Mouse (Mus musculus): ENCODE measurements around the gene Ube2e2. TPM values are rescaled to one million over a fixed set of nuclear protein-coding genes. Genes with fewer than 3 reads are reported as not detected.

The Ube2e2 gene
- total and polyA plus RNA-seq, 3 experiments, result not detected

- TF ChIP-seq EP300 (IDR thresholded peaks at IDR 0.05; ENCODE audit: low read depth in 1 of 2, low read length in 2 of 2), result no peak
- TF ChIP-seq CTCF (IDR thresholded peaks at IDR 0.05 in 2 of 3, conservative IDR thresholded peaks at IDR 0.05 in 1 of 3; ENCODE audit: control insufficient read depth in 1 of 3, insufficient read depth in 1 of 3, low read depth in 2 of 3, low read length in 3 of 3, poor library complexity in 1 of 3, severe bottlenecking in 1 of 3), result no peak
- TF ChIP-seq SIN3A (IDR thresholded peaks at IDR 0.05; ENCODE audit: low read length), result no peak
- TF ChIP-seq MAZ (IDR thresholded peaks at IDR 0.05; ENCODE audit: low read depth, low read length), result no peak
- no peak for TF ChIP-seq HCFC1 (IDR thresholded peaks at IDR 0.05; ENCODE audit: low read depth, low read length)
- TF ChIP-seq ZNF384 (IDR thresholded peaks at IDR 0.05; ENCODE audit: low read depth, low read length), result no peak
- TF ChIP-seq RCOR1 (IDR thresholded peaks at IDR 0.05; ENCODE audit: low read depth, low read length), result no peak
- no peak for TF ChIP-seq ZC3H11A (IDR thresholded peaks at IDR 0.05; ENCODE audit: low read depth, low read length)
- no peak for TF ChIP-seq CHD1 (IDR thresholded peaks at IDR 0.05; ENCODE audit: low read depth, low read length)
- no peak for TF ChIP-seq JUND (IDR thresholded peaks at IDR 0.05; ENCODE audit: low read depth, low read length)
- TF ChIP-seq ZKSCAN1 (IDR thresholded peaks at IDR 0.05; ENCODE audit: low read depth, low read length), result no peak
- TF ChIP-seq UBTF (IDR thresholded peaks at IDR 0.05; ENCODE audit: borderline replicate concordance, insufficient read depth, low read depth, low read length), result no peak
- no peak overlapping the region for H3K4me3 ChIP-seq (ENCODE audit: control insufficient read depth in 1 of 2, insufficient read depth in 1 of 2, low read depth in 2 of 2, low read length in 2 of 2)
Measured at GRCm38 (mm10) chr14:18716970-18717369, 177.1 kb downstream of the Ube2e2 start.

GRCm38 (mm10) chr14:18715529-18715928 lies 178.5 kb downstream of the Ube2e2 start:
- DNase-seq (ENCODE audit: low read depth, low spot score), result no peak
- Histone ChIP-seq H3K79me2 (ENCODE audit: control insufficient read depth, insufficient read depth, low read length, poor library complexity) (no peaks in the 10 kb centered on the region), H3K27ac (ENCODE audit: control insufficient read depth, low read depth, low read length) (no peak overlapping the region), H3K27me3 (ENCODE audit: control insufficient read depth in 1 of 2, insufficient read depth in 2 of 2, low read length in 2 of 2) (no peaks in the 10 kb centered on the region), H3K36me3 (ENCODE audit: control insufficient read depth in 1 of 2, insufficient read depth in 2 of 2, low read length in 2 of 2) (no peaks in the 10 kb centered on the region), H3K4me1 (ENCODE audit: control insufficient read depth in 1 of 2, insufficient read depth in 2 of 2, low read length in 2 of 2) (no peaks in the 10 kb centered on the region), H3K9ac (ENCODE audit: control insufficient read depth, low read depth, low read length, poor library complexity, severe bottlenecking) (no peak overlapping the region), H3K9me3 (replicated peaks; ENCODE audit: insufficient read depth, low read length) (no peaks in the 10 kb centered on the region), H3K4me3 (ENCODE audit: control insufficient read depth in 1 of 2, insufficient read depth in 1 of 2, low read depth in 2 of 2, low read length in 2 of 2) (no peak overlapping the region)
- TF ChIP-seq RAD21 (IDR thresholded peaks at IDR 0.05; ENCODE audit: low read depth, low read length), result no peak
- TF ChIP-seq MXI1 (IDR thresholded peaks at IDR 0.05; ENCODE audit: low read depth, low read length), result no peak
- no peak for TF ChIP-seq ZKSCAN1 (IDR thresholded peaks at IDR 0.05; ENCODE audit: low read depth, low read length)
- no peak for TF ChIP-seq E2F4 (IDR thresholded peaks at IDR 0.05; ENCODE audit: borderline replicate concordance, low read depth, low read length)
- TF ChIP-seq CHD1 (IDR thresholded peaks at IDR 0.05; ENCODE audit: low read depth, low read length), result no peak
- no peak for TF ChIP-seq CTCF (IDR thresholded peaks at IDR 0.05 in 2 of 3, conservative IDR thresholded peaks at IDR 0.05 in 1 of 3; ENCODE audit: control insufficient read depth in 1 of 3, insufficient read depth in 1 of 3, low read depth in 2 of 3, low read length in 3 of 3, poor library complexity in 1 of 3, severe bottlenecking in 1 of 3)
- TF ChIP-seq MAX (IDR thresholded peaks at IDR 0.05; ENCODE audit: low read length), result no peak
- no peak for TF ChIP-seq SMC3 (IDR thresholded peaks at IDR 0.05; ENCODE audit: low read depth, low read length)
- TF ChIP-seq ZC3H11A (IDR thresholded peaks at IDR 0.05; ENCODE audit: low read depth, low read length), result no peak
- no peak for TF ChIP-seq NRF1 (IDR thresholded peaks at IDR 0.05; ENCODE audit: insufficient read depth, low read depth, low read length, poor library complexity, severe bottlenecking)
- no peak for TF ChIP-seq TBP (IDR thresholded peaks at IDR 0.05; ENCODE audit: low read depth, low read length)
- TF ChIP-seq NELFE (IDR thresholded peaks at IDR 0.05; ENCODE audit: low read depth, low read length), result no peak
- TF ChIP-seq POLR2AphosphoS2 (IDR thresholded peaks at IDR 0.05; ENCODE audit: low read length), result no peak
- TF ChIP-seq GATA1 (IDR thresholded peaks at IDR 0.05; ENCODE audit: low read depth, low read length), result no peak
- no peak for TF ChIP-seq MYB (IDR thresholded peaks at IDR 0.05; ENCODE audit: low read depth, low read length)
- no peak for TF ChIP-seq MEF2A (IDR thresholded peaks at IDR 0.05; ENCODE audit: extremely low read depth, insufficient replicate concordance, low read depth, low read length, poor library complexity, severe bottlenecking)
- no peak for TF ChIP-seq ETS1 (IDR thresholded peaks at IDR 0.05; ENCODE audit: low read depth, low read length)
- no peak for TF ChIP-seq MYC (IDR thresholded peaks at IDR 0.05; ENCODE audit: low read depth, low read length)
- TF ChIP-seq USF1 (IDR thresholded peaks at IDR 0.05; ENCODE audit: low read depth, low read length), result no peak
- TF ChIP-seq TCF12 (IDR thresholded peaks at IDR 0.05; ENCODE audit: low read depth, low read length), result no peak

More at GRCm38 (mm10) chr14:18716970-18717369, 177.1 kb downstream of the Ube2e2 start:
- H3K27me3 ChIP-seq (ENCODE audit: control insufficient read depth in 1 of 2, insufficient read depth in 2 of 2, low read length in 2 of 2), result no peaks in the 10 kb centered on the region
- no peaks in the 10 kb centered on the region for H3K4me1 ChIP-seq (ENCODE audit: control insufficient read depth in 1 of 2, insufficient read depth in 2 of 2, low read length in 2 of 2)
- no peak overlapping the region for H3K27ac ChIP-seq (ENCODE audit: control insufficient read depth, low read depth, low read length)
- DNase-seq (ENCODE audit: low read depth, low spot score), result no peak
- no peaks in the 10 kb centered on the region for H3K79me2 ChIP-seq (ENCODE audit: control insufficient read depth, insufficient read depth, low read length, poor library complexity)
- H3K36me3 ChIP-seq (ENCODE audit: control insufficient read depth in 1 of 2, insufficient read depth in 2 of 2, low read length in 2 of 2), result no peaks in the 10 kb centered on the region
- no peaks in the 10 kb centered on the region for H3K9me3 ChIP-seq (replicated peaks; ENCODE audit: insufficient read depth, low read length)
- no peak overlapping the region for H3K9ac ChIP-seq (ENCODE audit: control insufficient read depth, low read depth, low read length, poor library complexity, severe bottlenecking)

Measured in MEL (cell line).